Mouse (Mus musculus) retina, postnatal 7 days (tissue): ENCODE data around the gene Fbxo22.
"Not testable (repeated sequence)": the region's sequence is repeated elsewhere in the genome, so short reads cannot be mapped to it uniquely, and the experiment has no call there.

Experiments
- DNase-seq: peaks from one replicate; pipeline ENCODE4 v3.0.0-alpha.2; 2012; ENCODE audit warnings: low read depth, low spot score

Fbxo22 gene

GRCm38 (mm10) chr9:55236235-55237165 is 27.8 kb downstream of the Fbxo22 start:
- no peak for DNase-seq

- no peak for DNase-seq
Observed at GRCm38 (mm10) chr9:55240852-55241251, 32.1 kb downstream of the Fbxo22 start.

GRCm38 (mm10) chr9:55241863-55242685 is 33.3 kb downstream of the Fbxo22 start:
- DNase-seq, result no peak

- DNase-seq, result no peak
Observed at GRCm38 (mm10) chr9:55243280-55243679, 34.6 kb downstream of the Fbxo22 start.

GRCm38 (mm10) chr9:55244079-55244478 is 35.4 kb downstream of the Fbxo22 start:
- DNase-seq, result no peak

- not testable (repeated sequence) for DNase-seq
Observed at GRCm38 (mm10) chr9:55245057-55245750, 36.5 kb downstream of the Fbxo22 start.

GRCm38 (mm10) chr9:55246440-55246839 is 37.7 kb downstream of the Fbxo22 start:
- no peak for DNase-seq

GRCm38 (mm10) chr9:55246918-55247317 is 38.2 kb downstream of the Fbxo22 start:
- no peak for DNase-seq

GRCm38 (mm10) chr9:55248465-55248864 is 39.7 kb downstream of the Fbxo22 start:
- DNase-seq, result no peak

- DNase-seq, result no peak
Observed at GRCm38 (mm10) chr9:55250595-55251247, 42.0 kb downstream of the Fbxo22 start.

GRCm38 (mm10) chr9:55252097-55252496 is 43.4 kb downstream of the Fbxo22 start:
- DNase-seq, result not testable (repeated sequence)

- no peak for DNase-seq
Observed at GRCm38 (mm10) chr9:55253849-55254248, 45.1 kb downstream of the Fbxo22 start.

GRCm38 (mm10) chr9:55255056-55255455 is 46.3 kb downstream of the Fbxo22 start:
- no peak for DNase-seq

- DNase-seq, result no peak
Observed at GRCm38 (mm10) chr9:55255604-55256003, 46.9 kb downstream of the Fbxo22 start.

GRCm38 (mm10) chr9:55257105-55257504 is 48.4 kb downstream of the Fbxo22 start:
- no peak for DNase-seq

GRCm38 (mm10) chr9:55259741-55260140 is 51.0 kb downstream of the Fbxo22 start:
- DNase-seq, result no peak

GRCm38 (mm10) chr9:55264356-55265302 is 55.9 kb downstream of the Fbxo22 start:
- DNase-seq, result no peak

- no peak for DNase-seq
Observed at GRCm38 (mm10) chr9:55271960-55272560, 63.3 kb downstream of the Fbxo22 start.

GRCm38 (mm10) chr9:55273906-55274305 is 65.2 kb downstream of the Fbxo22 start:
- DNase-seq, result no peak
